Mouse (Mus musculus): Measurements from ENCODE around the gene St3gal3.

St3gal3 gene

DNA sequence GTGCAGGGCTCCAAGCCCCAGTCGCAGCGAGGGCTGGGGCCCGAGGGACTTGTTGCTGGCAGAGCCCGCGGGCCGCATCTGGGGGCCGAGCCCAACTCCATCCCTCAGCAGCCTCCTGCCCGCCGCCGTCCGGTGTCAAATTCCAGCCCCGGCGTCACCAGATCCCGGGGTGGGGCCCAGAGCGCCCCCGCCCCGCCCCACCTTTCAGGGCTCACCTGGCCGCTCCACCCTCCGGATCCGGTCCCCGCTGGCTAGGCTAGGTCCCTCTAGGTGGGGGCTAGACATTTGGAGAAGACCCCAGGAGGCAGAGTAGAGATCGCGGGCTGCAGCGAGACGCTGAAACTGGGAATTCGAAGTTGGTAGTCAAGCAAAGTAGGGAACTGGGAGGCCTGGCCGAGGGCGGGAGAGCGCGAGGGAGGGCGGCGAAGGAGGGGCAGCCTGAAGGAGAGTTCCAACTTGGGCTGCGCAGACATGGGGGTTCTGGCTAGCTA lies 205.3 kb downstream of the St3gal3 start, which contains the start of gene Artn:
Artn (minus strand) TSS at position 373 of the 491 bp plus-strand sequence.
- no peak for DNase-seq (ENCODE audit: low read depth in 2 of 2, low spot score in 2 of 2)

DNA sequence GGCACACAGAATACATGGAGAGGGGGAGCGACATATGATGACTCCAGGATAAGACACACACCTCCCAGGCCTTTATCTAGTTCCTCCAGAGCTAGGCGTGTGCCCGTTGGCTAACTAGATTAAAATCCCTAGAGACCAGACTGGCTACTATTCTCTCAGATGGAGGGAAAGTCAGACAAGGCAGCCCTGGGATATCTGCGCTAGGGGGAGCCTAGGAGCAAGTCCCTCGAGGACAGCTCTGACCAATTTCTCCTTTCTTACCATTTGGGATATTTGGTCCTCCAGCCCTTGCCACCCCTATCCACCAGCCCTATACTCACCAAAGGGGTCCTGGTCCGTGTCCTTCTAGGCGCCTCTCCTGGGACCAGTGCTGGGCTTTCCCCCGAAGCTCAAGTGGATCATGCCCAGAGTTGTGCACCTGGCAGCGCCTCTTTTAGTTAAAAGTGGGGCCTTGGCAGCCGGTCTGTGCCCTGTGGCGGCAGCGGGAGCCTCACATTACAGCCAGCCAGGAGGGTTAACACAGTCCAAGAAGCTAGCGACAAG lies 205.9 kb downstream of the St3gal3 start:
- no peak for DNase-seq (ENCODE audit: low read depth in 2 of 2, low spot score in 2 of 2)

GRCm38 (mm10) chr4:117928234-117928633 lies 206.5 kb downstream of the St3gal3 start:
- no peak for DNase-seq (ENCODE audit: low read depth in 2 of 2, low spot score in 2 of 2)

DNA sequence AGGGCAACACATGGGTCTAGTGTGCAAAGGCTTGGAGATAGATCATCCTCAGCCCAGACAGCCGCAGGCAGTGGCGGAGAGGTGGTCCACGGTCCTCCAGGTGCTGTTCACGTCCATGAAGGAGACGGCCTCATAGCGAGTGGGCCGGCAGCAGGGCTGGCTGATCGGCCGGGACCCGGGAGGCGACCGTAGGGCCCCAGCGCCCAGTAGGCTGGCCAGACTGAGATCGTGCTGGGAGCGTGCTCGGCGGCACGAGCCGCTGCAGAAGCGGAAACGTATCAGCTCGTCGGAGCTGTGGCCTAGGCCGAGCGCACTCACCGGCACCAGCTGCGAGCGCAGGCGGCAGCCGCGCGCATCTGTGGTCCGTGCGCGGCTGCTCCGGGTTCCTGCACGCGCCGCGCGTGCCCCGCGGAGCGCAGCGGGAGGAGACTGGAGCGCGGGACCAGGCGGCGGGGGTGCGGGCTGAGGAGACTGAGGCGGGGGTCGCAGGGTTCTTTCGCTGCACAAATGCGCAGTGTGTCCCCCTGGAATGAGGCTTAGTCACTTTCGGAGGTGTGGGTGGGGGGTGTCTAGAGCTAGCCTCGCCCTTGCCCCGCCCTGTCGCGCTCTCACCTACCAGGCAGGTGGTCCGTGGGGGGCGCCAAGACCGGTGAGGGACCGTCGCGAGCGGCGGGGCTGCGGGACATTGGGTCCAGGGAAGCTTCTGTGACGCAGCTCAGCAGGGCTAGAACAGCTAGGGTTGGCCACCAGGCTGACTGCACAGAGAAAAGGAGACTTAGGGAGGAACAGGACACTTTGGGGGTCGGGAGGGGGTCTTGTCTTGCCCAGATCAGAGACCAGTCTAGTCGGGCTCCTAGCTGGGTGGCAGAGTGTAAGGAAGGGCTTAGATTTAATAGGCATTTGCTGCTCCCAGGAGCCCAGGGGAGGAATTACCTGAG lies 207.9 kb downstream of the St3gal3 start:
- no peak for DNase-seq (ENCODE audit: low read depth in 2 of 2, low spot score in 2 of 2)

DNA sequence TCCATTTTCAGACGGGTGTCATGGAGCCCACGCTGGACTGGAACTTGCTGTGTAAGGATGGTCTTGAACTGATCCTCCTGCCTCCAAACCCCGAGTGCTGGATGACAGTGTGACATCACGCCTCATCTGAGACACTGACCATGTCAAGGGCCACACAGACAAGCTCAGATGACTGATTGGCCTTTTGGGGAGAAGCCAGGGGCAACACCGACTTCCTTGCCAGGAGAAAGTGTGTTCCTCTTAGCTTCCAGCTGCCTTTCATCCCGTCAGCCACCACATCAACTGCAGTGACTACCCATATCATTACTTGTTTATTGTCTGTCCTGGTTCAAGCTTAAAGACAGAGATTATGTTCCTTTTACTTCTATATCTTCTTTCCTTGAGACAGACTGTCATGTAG lies 209.8 kb downstream of the St3gal3 start:
- no peak for DNase-seq (ENCODE audit: low read depth in 2 of 2, low spot score in 2 of 2)

GRCm38 (mm10) chr4:117923450-117923849 lies 211.3 kb downstream of the St3gal3 start:
- DNase-seq (ENCODE audit: low read depth in 2 of 2, low spot score in 2 of 2): no peak

DNA sequence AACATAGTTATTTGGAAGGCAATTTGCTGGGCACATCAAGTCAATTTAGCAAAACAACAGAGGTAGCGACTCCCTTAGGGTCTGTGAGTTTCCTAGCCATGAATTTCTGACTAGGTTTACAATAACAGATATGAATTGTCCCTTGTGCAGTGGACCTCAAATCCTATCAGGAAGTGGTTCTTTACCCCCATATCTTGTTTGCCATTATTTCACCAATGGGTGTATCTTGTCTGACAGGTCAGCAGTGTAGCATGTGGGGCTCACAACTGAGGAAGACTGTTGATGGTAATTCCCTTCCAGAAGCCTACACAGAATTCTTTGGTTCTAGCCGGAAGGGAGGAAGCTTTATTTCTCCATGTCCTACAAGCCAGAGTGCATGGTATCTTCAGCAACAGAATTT lies 213.4 kb downstream of the St3gal3 start:
- DNase-seq (ENCODE audit: low read depth in 2 of 2, low spot score in 2 of 2): no peak

- DNase-seq (ENCODE audit: low read depth in 2 of 2, low spot score in 2 of 2): no peak
Observed at GRCm38 (mm10) chr4:117918762-117919161, 216.0 kb downstream of the St3gal3 start.

DNA sequence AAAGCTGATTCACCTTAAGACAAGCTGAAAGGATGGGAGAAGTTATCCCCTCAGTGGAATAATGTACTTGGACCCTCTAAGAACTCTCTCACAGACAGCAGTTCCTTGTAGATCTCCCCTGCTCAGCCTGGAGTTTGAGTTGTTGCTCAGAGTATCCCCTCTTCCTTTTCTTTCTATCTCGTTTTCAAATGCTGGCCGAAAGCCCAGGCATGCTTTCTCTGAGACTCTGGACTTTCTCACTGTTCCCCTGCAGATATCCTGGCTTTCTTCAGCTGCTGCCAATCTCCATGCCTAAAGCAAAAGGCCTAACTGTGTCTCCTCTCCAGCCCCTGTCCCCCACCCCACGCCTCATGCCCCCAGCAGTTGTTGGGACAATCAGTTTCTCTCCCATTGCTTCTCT lies 216.5 kb downstream of the St3gal3 start:
- DNase-seq (ENCODE audit: low read depth in 2 of 2, low spot score in 2 of 2): no peak

DNA sequence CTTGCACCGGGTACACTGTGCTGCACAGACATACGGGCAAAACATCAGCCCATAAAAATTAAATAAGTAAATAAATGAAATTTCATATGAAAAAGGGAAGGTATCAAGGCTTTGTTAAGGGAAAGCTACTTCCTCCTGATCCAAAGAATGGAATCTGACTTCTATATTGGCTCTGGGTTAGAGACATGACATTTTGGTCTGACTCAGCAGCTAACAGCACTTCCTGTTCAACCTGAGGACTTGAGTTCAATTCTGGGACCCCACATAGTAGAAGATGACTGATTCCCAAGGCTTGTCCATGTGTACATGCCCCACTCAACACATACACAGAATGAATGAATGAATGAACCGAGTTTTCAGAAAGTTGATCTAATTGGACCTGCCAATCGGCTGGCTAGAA lies 216.9 kb downstream of the St3gal3 start:
- DNase-seq (ENCODE audit: low read depth in 2 of 2, low spot score in 2 of 2): no peak

DNA sequence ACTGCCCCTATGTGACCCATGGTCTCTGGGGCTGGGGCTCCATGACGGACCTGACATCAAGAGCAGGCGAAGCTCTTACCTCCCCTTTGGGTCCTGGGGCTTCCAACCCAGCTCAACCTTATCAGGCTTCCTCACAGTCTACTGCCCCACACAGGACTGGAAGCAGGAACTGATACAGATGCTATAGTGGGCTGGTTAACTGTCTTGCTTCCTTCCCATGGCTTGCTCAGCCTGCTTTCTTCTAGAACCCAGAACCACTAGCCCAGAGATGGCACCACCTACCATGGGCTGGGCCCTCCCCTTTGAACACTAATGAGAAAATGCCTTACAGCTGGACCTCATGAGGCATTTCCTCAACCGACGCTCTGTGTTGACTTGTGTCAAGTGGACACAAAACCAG lies 217.3 kb downstream of the St3gal3 start:
- DNase-seq (ENCODE audit: low read depth in 2 of 2, low spot score in 2 of 2): no peak

DNA sequence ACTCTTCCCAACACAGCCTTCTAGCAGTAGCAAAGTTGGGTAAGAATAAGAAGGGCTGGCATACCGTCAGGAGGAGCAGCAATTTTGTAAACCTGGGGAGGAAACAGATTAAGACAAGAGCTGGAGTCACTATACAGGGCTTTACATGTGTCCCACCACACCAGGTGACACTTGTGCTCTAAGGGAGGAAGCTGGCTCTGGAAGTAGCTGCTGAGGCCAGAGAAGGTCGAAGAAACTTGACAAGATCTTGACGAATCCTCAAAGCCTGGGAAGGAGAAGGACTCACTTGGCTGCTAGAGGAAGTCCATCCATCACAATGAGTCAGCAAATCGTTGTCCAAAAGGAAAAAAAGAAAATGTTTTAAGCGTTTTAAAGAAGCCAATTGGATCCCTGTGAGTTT lies 218.3 kb downstream of the St3gal3 start:
- DNase-seq (ENCODE audit: low read depth in 2 of 2, low spot score in 2 of 2): no peak

GRCm38 (mm10) chr4:117915489-117916105 lies 219.1 kb downstream of the St3gal3 start:
- DNase-seq (ENCODE audit: low read depth in 2 of 2, low spot score in 2 of 2): peak in 1 of 2 experiments; percentile 14

DNA sequence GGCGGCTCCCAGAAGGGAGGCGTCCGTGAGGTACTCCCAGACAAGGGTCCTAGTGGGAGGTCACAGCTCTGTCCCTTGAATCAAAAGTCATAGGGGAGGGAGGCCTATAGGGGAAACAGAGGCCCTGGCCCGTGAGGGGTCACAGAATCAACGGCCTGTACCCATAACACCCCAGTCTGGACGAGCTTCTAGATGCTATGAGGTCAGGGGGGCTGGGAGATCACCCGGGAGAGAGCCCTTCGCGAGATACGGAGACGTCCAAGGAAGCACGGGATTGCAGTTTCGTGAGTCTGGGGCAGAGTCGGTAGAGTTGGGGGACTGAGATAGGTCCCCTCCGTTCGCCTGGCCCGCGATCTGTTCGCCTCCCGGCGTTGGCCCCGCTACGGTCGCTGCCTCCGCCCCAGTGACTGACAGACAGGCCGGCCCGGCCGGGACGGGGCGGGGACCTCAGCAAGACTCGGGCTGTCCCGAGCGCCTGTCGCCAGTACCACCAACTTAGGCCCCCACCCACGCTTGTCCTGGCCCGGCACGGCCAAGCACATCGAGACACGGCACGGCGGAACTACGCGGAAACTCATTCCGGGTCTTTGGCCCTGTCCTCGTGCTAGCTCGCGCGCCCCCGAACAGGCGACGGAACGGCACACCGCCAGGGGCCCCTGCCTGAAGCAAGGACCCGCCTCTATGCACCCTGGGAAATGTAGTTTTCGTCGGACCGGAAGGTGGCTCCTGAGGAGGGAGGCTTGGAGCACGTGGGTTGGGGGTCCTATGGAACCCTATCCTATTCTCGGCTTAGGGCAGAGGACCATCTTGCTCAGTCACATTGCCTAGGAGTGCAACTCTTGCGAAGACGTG lies 219.9 kb downstream of the St3gal3 start, which contains the start of gene Ipo13:
Ipo13 (minus strand) TSS at position 409 of the 852 bp plus-strand sequence.
- DNase-seq (ENCODE audit: low read depth in 2 of 2, low spot score in 2 of 2): peak; percentile 94 to 97

- DNase-seq (ENCODE audit: low read depth in 2 of 2, low spot score in 2 of 2): no peak
Observed at GRCm38 (mm10) chr4:117914031-117914430, 220.7 kb downstream of the St3gal3 start.

GRCm38 (mm10) chr4:117913421-117913820 lies 221.3 kb downstream of the St3gal3 start:
- no peak for DNase-seq (ENCODE audit: low read depth in 2 of 2, low spot score in 2 of 2)

DNA sequence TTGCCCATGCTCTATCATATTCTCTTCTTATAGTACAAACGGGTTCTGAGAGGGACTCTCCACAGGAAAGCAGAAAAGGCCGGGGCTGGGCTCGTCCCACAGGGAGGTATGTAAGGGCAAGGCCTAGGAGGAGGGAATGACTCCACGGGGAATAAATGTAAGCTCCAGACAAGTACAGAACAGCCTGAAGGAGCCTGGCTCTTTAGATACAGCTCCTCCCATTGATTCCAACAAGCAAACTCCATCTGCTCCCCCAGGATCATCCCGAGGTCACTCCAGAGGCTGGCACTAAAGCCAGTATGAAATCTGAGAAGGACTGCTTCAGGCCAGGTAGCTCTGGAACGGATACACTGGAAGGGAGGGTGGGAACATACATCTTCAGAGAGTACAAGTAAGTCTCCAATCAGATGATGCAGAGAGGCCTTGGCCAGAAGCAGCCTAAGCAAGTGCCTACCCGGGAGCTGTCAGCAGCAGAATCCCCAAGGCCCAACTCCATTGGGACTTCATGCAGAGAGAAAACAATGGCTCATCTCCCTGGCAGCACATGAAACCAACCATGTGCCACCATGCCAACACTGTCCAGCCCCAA lies 221.9 kb downstream of the St3gal3 start:
- no peak for DNase-seq (ENCODE audit: low read depth in 2 of 2, low spot score in 2 of 2)

DNA sequence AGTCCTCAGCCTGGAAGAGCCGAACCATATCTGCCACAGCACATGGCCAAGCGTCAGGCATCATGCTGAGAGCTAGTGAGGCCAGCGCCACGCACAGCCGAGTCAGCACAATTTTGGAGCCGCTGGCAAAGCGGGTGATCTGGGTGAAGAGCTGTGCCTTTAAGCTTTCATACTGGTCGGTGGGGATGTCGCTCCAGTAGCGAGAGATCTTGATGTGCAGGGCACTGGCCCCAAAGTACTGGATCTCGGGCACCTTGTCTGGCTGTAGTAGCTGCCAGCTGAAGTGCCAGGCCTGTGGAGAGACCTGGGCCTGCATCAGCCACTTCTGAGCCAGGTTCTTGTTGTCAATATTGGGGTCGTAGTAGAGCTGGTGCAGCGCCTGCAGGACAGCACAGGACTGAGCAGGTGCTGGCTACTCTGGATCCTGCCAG lies 222.6 kb downstream of the St3gal3 start:
- no peak for DNase-seq (ENCODE audit: low read depth in 2 of 2, low spot score in 2 of 2)

- no peak for DNase-seq (ENCODE audit: low read depth in 2 of 2, low spot score in 2 of 2)
Observed at GRCm38 (mm10) chr4:117908834-117909453, 225.8 kb downstream of the St3gal3 start.

- no peak for DNase-seq (ENCODE audit: low read depth in 2 of 2, low spot score in 2 of 2)
Observed at GRCm38 (mm10) chr4:117906196-117906595, 228.5 kb downstream of the St3gal3 start.

All from CD8-positive naive resting alpha-beta T cell, adult 2 months (primary cell).